Mouse (Mus musculus) lung, embryonic 16.5 days (tissue): ENCODE results near the gene Ankrd13d. TPM values are rescaled to one million over a fixed set of nuclear protein-coding genes. Genes with fewer than 3 reads are reported as not detected.
A peak's percentile ranks its signal among the peaks of the same experiment; 100 is the strongest.

Experiments
- ATAC-seq: fragments of 200-750 bp; cut with Nextera tagmentation; 2 replicates; pipeline ENCODE4 v1.8.0; 2017; ENCODE audit warnings: low read depth, mild to moderate bottlenecking, moderate library complexity
- H3K27ac ChIP-seq: fragments of 300-500 bp; sonication (generic); 2 replicates; pipeline ENCODE4 v1.5.1; 2014; ENCODE audit warnings: mild to moderate bottlenecking, control low read depth, low read length
- H3K27me3 ChIP-seq: fragments of 300-500 bp; sonication (generic); 2 replicates; pipeline ENCODE4 v1.6.1; 2014; ENCODE audit warnings: low read depth, low read length, mixed read lengths; ENCODE audit not compliant: control insufficient read depth, insufficient read depth
- H3K36me3 ChIP-seq: fragments of 300-500 bp; sonication (generic); 2 replicates; pipeline ENCODE4 v1.6.1; 2014; ENCODE audit warnings: low read length; ENCODE audit not compliant: control insufficient read depth, insufficient read depth
- H3K4me1 ChIP-seq: fragments of 300-500 bp; sonication (generic); replicated peaks from 2 replicates; pipeline ENCODE4 v1.6.1; 2014; ENCODE audit warnings: low read length, mixed read lengths; ENCODE audit not compliant: control insufficient read depth, insufficient read depth
- H3K4me2 ChIP-seq: fragments of 300-500 bp; sonication (generic); 2 replicates; pipeline ENCODE4 v1.6.1; 2014; ENCODE audit warnings: low read depth, low read length, control low read depth
- H3K4me3 ChIP-seq: fragments of 300-500 bp; sonication (generic); 2 replicates; pipeline ENCODE4 v1.5.1; 2014; ENCODE audit warnings: mild to moderate bottlenecking, low read length, control low read depth
- H3K9ac ChIP-seq: fragments of 300-500 bp; sonication (generic); 2 replicates; pipeline ENCODE4 v1.6.1; 2014; ENCODE audit warnings: low read length, control low read depth
- H3K9me3 ChIP-seq: fragments of 300-500 bp; sonication (generic); 2 replicates; pipeline ENCODE4 v1.6.1; 2016; ENCODE audit warnings: low read length; ENCODE audit not compliant: control insufficient read depth
- WGBS: fragments of 180-500 bp; shearing (Covaris S2); extraction: QIAGEN DNeasy Blood & Tissue Kit; methylation state at CpG from one replicate; pipeline ENCODE4 v1.1.7; 2014; 5-methylcytosine and 5-hydroxymethylcytosine counted together
- polyA plus RNA-seq: library from polyadenylated mRNA; unstranded; fragments of >200 nt; fragmentation: Nextera tagmentation; extraction: Ambion mirVana; gene quantifications from 2 replicates; pipeline ENCODE4 v1.2.1, GENCODE M21; 2015

Ankrd13d gene
- polyA plus RNA-seq, 1 experiment from 2014 or later = 3.5 TPM

GRCm38 (mm10) chr19:4232651-4233050 lies 50.3 kb downstream of the Ankrd13d start:
- H3K9ac ChIP-seq = peak overlapping the region; percentile 74
- H3K4me1 ChIP-seq = peaks cover 16% of the 10 kb centered on the region
- H3K9me3 ChIP-seq = no peaks in the 10 kb centered on the region
- peak overlapping the region; percentile 90 for H3K4me2 ChIP-seq
- 80% methylated on average over 7 of the region's 7 CpGs for WGBS
- no peak for ATAC-seq
- no peaks in the 10 kb centered on the region; the same call in 1 of the 2 replicates for H3K27me3 ChIP-seq
- H3K27ac ChIP-seq = peak overlapping the region; percentile 95; the same call in 1 of the 2 replicates
- no peaks in the 10 kb centered on the region for H3K36me3 ChIP-seq
- H3K4me3 ChIP-seq = no peak overlapping the region; the same call in 1 of the 2 replicates

GRCm38 (mm10) chr19:4232186-4232572 lies 50.8 kb downstream of the Ankrd13d start:
- H3K36me3 ChIP-seq = no peaks in the 10 kb centered on the region
- no peaks in the 10 kb centered on the region; the same call in 1 of the 2 replicates for H3K27me3 ChIP-seq
- peak overlapping the region; percentile 67 for H3K4me3 ChIP-seq
- WGBS = 9% methylated on average over 2 of the region's 2 CpGs
- peak overlapping the region; percentile 95 for H3K27ac ChIP-seq
- peak; percentile 27 for ATAC-seq
- H3K4me1 ChIP-seq = peaks cover 19% of the 10 kb centered on the region
- no peaks in the 10 kb centered on the region for H3K9me3 ChIP-seq
- H3K4me2 ChIP-seq = peak overlapping the region; percentile 90
- peak overlapping the region; percentile 74 for H3K9ac ChIP-seq

GRCm38 (mm10) chr19:4231253-4232185 lies 51.4 kb downstream of the Ankrd13d start, which contains the start of gene Pold4:
Pold4 (plus strand) TSS chr19:4231899.
- H3K4me1 ChIP-seq = peaks cover 19% of the 10 kb centered on the region
- H3K9me3 ChIP-seq = no peaks in the 10 kb centered on the region
- peak; percentile 93 for ATAC-seq

GRCm38 (mm10) chr19:4230415-4230814 lies 52.5 kb downstream of the Ankrd13d start:
- ATAC-seq = no peak
- WGBS = 69% methylated on average over 8 of the region's 8 CpGs

More at GRCm38 (mm10) chr19:4231253-4232185, 51.4 kb downstream of the Ankrd13d start, which contains the start of gene Pold4:
- Histone ChIP-seq H3K36me3 (no peaks in the 10 kb centered on the region), H3K9ac (peak within 1 kb of the TSS; percentile 74), H3K27me3 (no peaks in the 10 kb centered on the region; the same call in 1 of the 2 replicates), H3K27ac (peak within 1 kb of the TSS; percentile 95), H3K4me2 (peak within 1 kb of the TSS; percentile 90), H3K4me3 (peak within 1 kb of the TSS; percentile 67)
- WGBS = 10% methylated on average over 26 of the region's 26 CpGs

GRCm38 (mm10) chr19:4229451-4230076 lies 53.4 kb downstream of the Ankrd13d start:
- Histone ChIP-seq H3K27ac (no peak overlapping the region), H3K4me3 (no peak overlapping the region), H3K9ac (no peak overlapping the region), H3K4me2 (no peak overlapping the region), H3K4me1 (peaks cover 19% of the 10 kb centered on the region), H3K36me3 (no peaks in the 10 kb centered on the region), H3K27me3 (no peaks in the 10 kb centered on the region; the same call in 1 of the 2 replicates), H3K9me3 (no peaks in the 10 kb centered on the region)
- no peak for ATAC-seq
- 48% methylated on average over 6 of the region's 9 CpGs for WGBS

More at GRCm38 (mm10) chr19:4230415-4230814, 52.5 kb downstream of the Ankrd13d start:
- H3K36me3 ChIP-seq = no peaks in the 10 kb centered on the region
- no peak overlapping the region for H3K9ac ChIP-seq
- H3K27me3 ChIP-seq = no peaks in the 10 kb centered on the region; the same call in 1 of the 2 replicates
- no peak overlapping the region for H3K4me2 ChIP-seq
- H3K4me1 ChIP-seq = peaks cover 19% of the 10 kb centered on the region
- no peaks in the 10 kb centered on the region for H3K9me3 ChIP-seq
- no peak overlapping the region for H3K27ac ChIP-seq
- H3K4me3 ChIP-seq = no peak overlapping the region

GRCm38 (mm10) chr19:4228891-4229290 lies 54.0 kb downstream of the Ankrd13d start:
- Histone ChIP-seq H3K27me3 (no peaks in the 10 kb centered on the region; the same call in 1 of the 2 replicates), H3K9me3 (no peaks in the 10 kb centered on the region), H3K4me1 (peaks cover 19% of the 10 kb centered on the region), H3K4me2 (no peak overlapping the region), H3K27ac (no peak overlapping the region), H3K36me3 (no peaks in the 10 kb centered on the region), H3K4me3 (no peak overlapping the region), H3K9ac (no peak overlapping the region)
- WGBS = 71% methylated on average over 4 of the region's 4 CpGs
- no peak for ATAC-seq

GRCm38 (mm10) chr19:4227894-4228678 lies 54.9 kb downstream of the Ankrd13d start:
- peak overlapping the region; percentile 16; the same call in 1 of the 2 replicates for H3K4me2 ChIP-seq
- H3K27ac ChIP-seq = peak overlapping the region; percentile 1; the same call in 1 of the 2 replicates
- no peak overlapping the region for H3K4me3 ChIP-seq
- H3K9ac ChIP-seq = peak overlapping the region; percentile 24; the same call in 1 of the 2 replicates
- no peaks in the 10 kb centered on the region; the same call in 1 of the 2 replicates for H3K27me3 ChIP-seq
- 9% methylated on average over 8 of the region's 8 CpGs for WGBS
- H3K36me3 ChIP-seq = no peaks in the 10 kb centered on the region
- peak; percentile 32; the same call in 1 of the 2 replicates for ATAC-seq
- H3K4me1 ChIP-seq = peaks cover 19% of the 10 kb centered on the region
- H3K9me3 ChIP-seq = no peaks in the 10 kb centered on the region

GRCm38 (mm10) chr19:4227446-4227845 lies 55.5 kb downstream of the Ankrd13d start:
- H3K4me1 ChIP-seq = peaks cover 17% of the 10 kb centered on the region
- 0 out of 2 replicates have a peak overlapping the region, but pooled peaks have one; percentile 1 for H3K27ac ChIP-seq
- no peaks in the 10 kb centered on the region; the same call in 1 of the 2 replicates for H3K27me3 ChIP-seq
- peak overlapping the region; percentile 24; the same call in 1 of the 2 replicates for H3K9ac ChIP-seq
- no peak overlapping the region for H3K4me3 ChIP-seq
- H3K9me3 ChIP-seq = no peaks in the 10 kb centered on the region
- no peak for ATAC-seq
- H3K36me3 ChIP-seq = no peaks in the 10 kb centered on the region
- 47% methylated on average over 5 of the region's 5 CpGs for WGBS
- no peak overlapping the region for H3K4me2 ChIP-seq
